Mouse (Mus musculus) hindbrain, embryonic 14.5 days (tissue): Measurements from ENCODE around the gene Dexi. TPM values are rescaled to one million over a fixed set of nuclear protein-coding genes. Genes with fewer than 3 reads are reported as not detected.

Source experiments
- ATAC-seq: fragments of 200-750 bp; cut with Nextera tagmentation; 2 replicates; pipeline ENCODE4 v1.8.0; 2017; ENCODE audit warnings: moderate number of reproducible peaks, mild to moderate bottlenecking, moderate TSS enrichment, moderate library complexity; ENCODE audit not compliant: low FRiP score
- DNase-seq: peaks from one replicate; pipeline ENCODE4 v3.0.0-alpha.2; 2015; ENCODE audit warnings: low spot score
- H3K27ac ChIP-seq: fragments of 300-500 bp; sonication (generic); 2 replicates; pipeline ENCODE4 v1.5.1; 2014; ENCODE audit warnings: mild to moderate bottlenecking, moderate library complexity
- H3K27me3 ChIP-seq: fragments of 300-500 bp; sonication (generic); 2 replicates; pipeline ENCODE4 v1.6.1; 2014; ENCODE audit warnings: mild to moderate bottlenecking, low read length, mixed read lengths; ENCODE audit not compliant: control insufficient read depth, insufficient read depth
- H3K36me3 ChIP-seq: fragments of 300-500 bp; sonication (generic); replicated peaks from 2 replicates; pipeline ENCODE4 v1.6.1; 2014; ENCODE audit not compliant: control insufficient read depth, insufficient read depth
- H3K4me1 ChIP-seq: fragments of 300-500 bp; sonication (generic); replicated peaks from 2 replicates; pipeline ENCODE4 v1.6.1; 2014; ENCODE audit warnings: antibody characterized with exemption, low read length, mixed read lengths; ENCODE audit not compliant: control insufficient read depth, insufficient read depth
- H3K4me2 ChIP-seq: fragments of 300-500 bp; sonication (generic); replicated peaks from 2 replicates; pipeline ENCODE4 v1.6.1; 2014; ENCODE audit warnings: mild to moderate bottlenecking, moderate library complexity
- H3K4me3 ChIP-seq: fragments of 300-500 bp; sonication (generic); replicated peaks from 2 replicates; pipeline ENCODE4 v1.5.1; 2014; ENCODE audit warnings: mild to moderate bottlenecking, low read length
- H3K9ac ChIP-seq: fragments of 300-500 bp; sonication (generic); 2 replicates; pipeline ENCODE4 v1.6.1; 2014
- H3K9me3 ChIP-seq: fragments of 300-500 bp; sonication (generic); 2 replicates; pipeline ENCODE4 v1.6.1; 2016; ENCODE audit warnings: low read length; ENCODE audit not compliant: control insufficient read depth
- WGBS: fragments of 180-500 bp; shearing (Covaris S2); extraction: QIAGEN DNeasy Blood & Tissue Kit; methylation state at CpG from one replicate; pipeline ENCODE4 v1.1.7; 2014; 5-methylcytosine and 5-hydroxymethylcytosine counted together
- polyA plus RNA-seq: library from polyadenylated mRNA; unstranded; fragments of >200 nt; fragmentation: Nextera tagmentation; extraction: Ambion mirVana; gene quantifications from 2 replicates; pipeline ENCODE4 v1.2.1, GENCODE M21; 2014

Gene Dexi
- polyA plus RNA-seq, 1 experiment from 2014 or later = 26.0 TPM

DNA sequence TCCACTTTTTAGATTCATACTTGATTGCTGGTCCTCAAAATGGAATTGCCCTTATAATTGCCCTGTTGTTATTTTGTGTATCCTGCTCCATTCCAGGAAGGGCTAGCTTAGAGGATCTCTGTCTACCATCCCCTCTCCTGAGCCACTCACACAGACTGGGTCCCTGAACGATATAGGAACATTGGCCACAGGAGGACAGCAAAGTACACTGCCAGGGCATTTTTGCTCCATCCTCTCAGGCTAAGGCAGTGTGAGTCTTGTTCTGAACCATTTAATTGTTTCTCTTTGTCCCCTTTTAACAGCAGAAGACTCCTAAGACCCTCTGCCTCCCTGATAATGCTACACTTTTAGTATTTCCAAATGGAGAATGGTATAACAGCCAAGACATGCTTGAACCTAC is 27.9 kb upstream of the Dexi start:
- no peaks in the 10 kb centered on the region for H3K27me3 ChIP-seq
- H3K9ac ChIP-seq = no peak overlapping the region
- 63% methylated on average over 1 of the region's 1 CpGs for WGBS
- no peaks in the 10 kb centered on the region for H3K9me3 ChIP-seq
- H3K4me3 ChIP-seq = no peak overlapping the region
- H3K27ac ChIP-seq = no peak overlapping the region
- peaks cover 81% of the 10 kb centered on the region for H3K36me3 ChIP-seq
- DNase-seq (no peak), ATAC-seq (no peak)
- no peak overlapping the region for H3K4me2 ChIP-seq
- no peaks in the 10 kb centered on the region for H3K4me1 ChIP-seq

DNA sequence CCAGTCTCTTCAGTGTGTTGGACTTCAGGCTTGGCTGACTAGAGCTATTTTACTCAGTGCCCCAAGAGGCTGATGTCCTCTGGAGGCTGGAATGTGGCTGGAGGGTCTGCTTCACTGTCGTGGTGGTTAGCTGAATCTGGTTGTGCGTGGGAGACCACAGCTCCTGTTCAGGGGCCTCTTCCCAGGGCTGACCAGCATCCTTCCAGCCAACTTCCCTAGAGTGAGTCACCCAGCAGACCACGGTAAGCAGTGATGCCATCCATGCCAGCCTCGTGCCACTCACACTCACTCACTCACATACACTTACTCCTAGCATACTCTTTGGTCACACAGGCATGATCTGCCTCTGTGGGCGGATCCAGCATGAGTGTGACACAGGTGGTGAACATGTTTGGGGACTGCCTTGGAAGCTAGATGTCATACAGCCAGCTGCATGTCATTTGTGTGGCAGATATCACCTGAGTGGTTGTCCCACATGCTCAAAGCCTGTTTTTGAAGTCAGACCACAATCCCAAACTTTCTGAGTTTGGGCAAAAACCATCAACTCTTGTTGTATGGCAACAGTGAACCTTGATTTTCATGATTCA is 27.0 kb upstream of the Dexi start:
- H3K4me2 ChIP-seq = no peak overlapping the region
- no peak for ATAC-seq
- H3K27ac ChIP-seq = no peak overlapping the region
- H3K9ac ChIP-seq = no peak overlapping the region
- no peak overlapping the region for H3K4me3 ChIP-seq
- no peaks in the 10 kb centered on the region for H3K9me3 ChIP-seq
- H3K4me1 ChIP-seq = no peaks in the 10 kb centered on the region
- H3K27me3 ChIP-seq = no peaks in the 10 kb centered on the region
- DNase-seq = no peak
- peaks cover 76% of the 10 kb centered on the region for H3K36me3 ChIP-seq
- 87% methylated on average over 5 of the region's 5 CpGs for WGBS

DNA sequence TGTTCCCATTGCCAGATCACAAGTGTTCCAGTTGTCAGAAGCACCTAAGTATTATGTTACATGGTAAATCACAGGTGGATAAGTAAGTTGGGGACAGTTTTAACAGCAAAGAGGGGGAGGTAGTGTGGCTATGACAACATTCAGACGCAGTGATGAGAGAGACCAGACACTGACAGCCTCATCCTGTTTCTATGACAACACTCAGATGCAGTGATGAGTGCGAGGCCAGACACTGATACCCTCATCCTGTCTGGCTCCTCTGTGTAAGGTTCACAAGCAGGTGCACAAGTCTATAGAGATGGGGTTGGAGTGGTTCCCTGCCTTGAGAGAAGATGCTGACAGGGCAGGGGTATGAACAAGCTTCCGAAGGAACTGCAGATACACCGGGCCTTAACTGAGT is 24.3 kb upstream of the Dexi start:
- H3K4me1 ChIP-seq = no peaks in the 10 kb centered on the region
- H3K4me2 ChIP-seq = no peak overlapping the region
- H3K27me3 ChIP-seq = no peaks in the 10 kb centered on the region
- no peak overlapping the region for H3K4me3 ChIP-seq
- no peak overlapping the region for H3K27ac ChIP-seq
- ATAC-seq = no peak
- 88% methylated on average over 4 of the region's 4 CpGs for WGBS
- no peak overlapping the region for H3K9ac ChIP-seq
- no peaks in the 10 kb centered on the region for H3K9me3 ChIP-seq
- H3K36me3 ChIP-seq = peaks cover 70% of the 10 kb centered on the region
- no peak for DNase-seq

DNA sequence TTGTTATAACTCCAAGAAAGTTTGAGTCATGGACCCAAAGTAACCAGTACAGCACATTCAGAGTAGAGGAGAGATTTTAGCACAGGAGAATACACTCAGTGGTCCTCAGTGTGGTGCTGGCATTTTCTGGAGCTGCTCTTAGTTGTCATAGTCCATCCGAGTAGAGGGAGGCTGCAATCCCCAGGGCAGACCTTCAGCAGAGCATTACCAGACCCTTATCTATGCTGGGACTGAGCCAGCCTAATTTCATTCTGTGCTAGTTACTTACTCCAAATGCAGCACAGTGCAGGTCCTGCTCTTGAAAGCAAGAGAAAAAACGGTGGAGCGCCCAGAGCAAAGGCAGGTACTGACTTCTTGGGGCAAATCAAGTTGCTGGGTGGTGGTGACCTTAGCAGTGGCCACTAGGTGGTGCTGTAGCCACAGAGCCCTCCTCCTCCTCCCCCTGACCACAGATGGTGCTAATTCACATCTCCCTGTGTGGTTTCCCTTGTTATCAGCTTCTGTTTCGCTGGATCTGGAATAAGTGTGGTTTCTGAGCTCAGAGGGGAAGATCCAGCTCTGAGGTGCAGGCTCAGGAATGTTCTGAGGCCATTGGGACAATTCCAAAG is 22.5 kb upstream of the Dexi start:
- WGBS = 34% methylated on average over 4 of the region's 4 CpGs
- H3K4me2 ChIP-seq = no peak overlapping the region
- no peak overlapping the region for H3K27ac ChIP-seq
- H3K9me3 ChIP-seq = no peaks in the 10 kb centered on the region
- H3K9ac ChIP-seq = no peak overlapping the region
- H3K4me1 ChIP-seq = no peaks in the 10 kb centered on the region
- H3K36me3 ChIP-seq = peaks cover 69% of the 10 kb centered on the region
- no peaks in the 10 kb centered on the region for H3K27me3 ChIP-seq
- DNase-seq (peak; percentile 75), ATAC-seq (0 out of 2 replicates have a peak, but pooled peaks have one; percentile 64)
- no peak overlapping the region for H3K4me3 ChIP-seq

DNA sequence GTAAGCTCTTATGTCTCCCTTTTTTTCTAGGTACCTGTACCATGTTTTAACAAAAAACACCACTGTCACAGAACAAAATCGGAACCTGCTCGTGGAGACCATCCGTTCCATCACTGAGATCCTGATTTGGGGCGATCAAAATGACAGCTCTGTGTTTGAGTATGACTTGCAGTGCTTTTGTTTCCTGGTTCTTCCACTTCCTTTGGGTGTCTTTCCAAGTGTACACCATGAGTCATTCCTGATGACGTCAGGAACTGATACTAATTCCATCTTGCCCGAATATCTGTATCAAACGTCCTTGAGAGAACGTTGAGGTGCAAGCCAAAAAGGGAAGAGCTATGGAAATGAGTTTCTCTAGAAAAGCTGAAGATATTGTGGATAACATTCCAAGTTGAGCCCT is 17.1 kb upstream of the Dexi start:
- Histone ChIP-seq H3K9ac (no peak overlapping the region), H3K4me1 (no peaks in the 10 kb centered on the region), H3K36me3 (peaks cover 36% of the 10 kb centered on the region), H3K4me2 (no peak overlapping the region), H3K4me3 (no peak overlapping the region), H3K9me3 (no peaks in the 10 kb centered on the region), H3K27ac (no peak overlapping the region), H3K27me3 (no peaks in the 10 kb centered on the region)
- no peak for DNase-seq
- ATAC-seq = no peak
- WGBS = 94% methylated on average over 8 of the region's 8 CpGs

DNA sequence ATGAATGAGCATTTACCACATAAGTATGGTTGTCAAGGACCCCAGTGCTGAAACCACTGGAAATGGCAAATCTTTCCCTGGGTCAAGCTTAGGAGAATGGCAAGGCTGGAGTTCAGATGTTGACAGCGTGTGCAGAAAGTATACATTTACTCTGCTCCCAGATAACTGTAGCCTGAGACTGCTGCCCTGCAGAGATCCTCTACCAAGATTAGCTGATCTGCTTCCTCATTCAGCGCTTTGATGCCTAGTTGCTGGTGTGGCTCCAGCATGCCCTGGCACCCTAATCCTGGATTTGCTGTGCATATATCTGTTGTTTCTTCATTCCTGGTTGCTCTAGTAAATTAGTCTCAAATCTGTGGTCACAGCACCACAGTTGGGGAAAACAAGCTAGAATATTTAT is 11.0 kb upstream of the Dexi start:
- no peaks in the 10 kb centered on the region for H3K27me3 ChIP-seq
- 96% methylated on average over 2 of the region's 2 CpGs for WGBS
- H3K27ac ChIP-seq = no peak overlapping the region
- H3K9ac ChIP-seq = no peak overlapping the region
- DNase-seq = no peak
- no peak overlapping the region for H3K4me3 ChIP-seq
- no peaks in the 10 kb centered on the region; the same call in 1 of the 2 replicates for H3K4me1 ChIP-seq
- H3K4me2 ChIP-seq = no peak overlapping the region
- ATAC-seq = no peak
- H3K9me3 ChIP-seq = no peaks in the 10 kb centered on the region
- H3K36me3 ChIP-seq = no peaks in the 10 kb centered on the region

DNA sequence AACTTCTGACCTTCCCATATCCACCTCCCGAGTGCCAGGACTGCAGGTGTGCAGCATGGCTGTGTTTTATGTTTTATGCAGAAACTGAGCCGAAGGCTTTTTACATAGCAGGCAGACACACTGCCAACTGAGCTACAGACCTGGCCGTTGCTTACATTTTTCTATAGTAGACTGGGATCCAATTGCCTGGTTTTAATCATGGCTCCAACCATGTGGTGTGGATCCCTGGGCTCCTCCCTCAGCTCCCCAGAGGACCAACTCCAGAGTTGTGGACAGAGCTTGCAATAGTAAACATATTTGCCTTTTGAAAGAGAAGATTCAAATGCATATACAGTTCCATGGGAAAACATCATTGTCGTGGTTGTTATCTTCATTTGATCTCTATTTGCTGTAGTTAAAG is 8.7 kb upstream of the Dexi start:
- H3K4me2 ChIP-seq = no peak overlapping the region
- no peak for ATAC-seq

DNA sequence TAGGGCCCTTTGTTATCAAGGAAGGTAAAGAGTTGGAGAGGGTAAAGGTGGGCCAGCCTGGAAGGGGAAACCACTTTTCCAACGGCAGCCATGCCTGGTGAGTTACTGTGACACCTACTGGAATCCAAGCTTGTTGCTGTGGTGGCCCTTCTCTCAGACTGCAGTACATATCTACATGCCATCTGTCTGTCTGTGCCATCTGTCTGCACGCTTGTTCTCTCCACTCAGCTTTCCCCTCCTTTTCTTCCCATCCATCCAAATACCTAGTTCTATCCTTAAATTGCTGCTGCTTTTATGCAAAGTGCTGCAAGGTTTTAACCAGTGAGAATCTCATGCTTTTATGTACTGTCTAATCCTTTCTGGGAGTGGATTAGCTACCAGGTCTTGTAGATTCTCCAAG is 6.7 kb upstream of the Dexi start:
- H3K27ac ChIP-seq = no peak overlapping the region
- H3K4me1 ChIP-seq = peaks cover 13% of the 10 kb centered on the region
- 91% methylated on average over 2 of the region's 2 CpGs for WGBS
- H3K9ac ChIP-seq = no peak overlapping the region
- DNase-seq (no peak), ATAC-seq (no peak)
- H3K4me2 ChIP-seq = no peak overlapping the region
- no peaks in the 10 kb centered on the region for H3K9me3 ChIP-seq
- H3K36me3 ChIP-seq = no peaks in the 10 kb centered on the region
- no peak overlapping the region for H3K4me3 ChIP-seq
- H3K27me3 ChIP-seq = no peaks in the 10 kb centered on the region

More for the DNA sequence above, 8.7 kb upstream of the Dexi start:
- no peak for DNase-seq
- WGBS = 85% methylated on average over 4 of the region's 4 CpGs
- H3K27ac ChIP-seq = no peak overlapping the region
- no peak overlapping the region for H3K9ac ChIP-seq
- peaks cover 4% of the 10 kb centered on the region for H3K4me1 ChIP-seq
- no peak overlapping the region for H3K4me3 ChIP-seq
- H3K36me3 ChIP-seq = no peaks in the 10 kb centered on the region
- H3K9me3 ChIP-seq = no peaks in the 10 kb centered on the region
- no peaks in the 10 kb centered on the region for H3K27me3 ChIP-seq

DNA sequence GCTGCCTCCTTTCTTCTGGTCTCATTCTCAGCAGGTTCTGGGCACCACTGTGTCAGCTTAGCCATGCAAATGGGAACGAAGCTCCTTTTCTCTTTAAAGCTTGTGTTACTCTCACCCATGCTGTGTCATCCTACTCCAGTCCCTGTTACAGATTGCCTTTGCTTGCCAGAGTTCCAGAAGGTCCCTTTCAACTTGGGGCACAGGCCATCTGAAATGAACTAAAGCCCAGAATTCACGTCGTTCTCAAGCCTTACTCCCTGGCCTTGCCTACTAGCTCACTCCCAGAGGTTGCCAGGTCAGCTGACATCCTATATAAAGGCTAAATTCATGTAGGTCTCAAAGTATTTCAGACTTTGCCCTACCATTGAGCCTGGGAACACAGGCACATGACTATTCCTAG is 6.1 kb upstream of the Dexi start:
- Histone ChIP-seq H3K4me2 (no peak overlapping the region), H3K4me3 (no peak overlapping the region), H3K9ac (no peak overlapping the region), H3K27ac (no peak overlapping the region), H3K4me1 (peaks cover 13% of the 10 kb centered on the region), H3K9me3 (no peaks in the 10 kb centered on the region), H3K36me3 (no peaks in the 10 kb centered on the region), H3K27me3 (no peaks in the 10 kb centered on the region)
- WGBS = 59% methylated on average over 3 of the region's 3 CpGs
- DNase-seq = no peak
- ATAC-seq = no peak

DNA sequence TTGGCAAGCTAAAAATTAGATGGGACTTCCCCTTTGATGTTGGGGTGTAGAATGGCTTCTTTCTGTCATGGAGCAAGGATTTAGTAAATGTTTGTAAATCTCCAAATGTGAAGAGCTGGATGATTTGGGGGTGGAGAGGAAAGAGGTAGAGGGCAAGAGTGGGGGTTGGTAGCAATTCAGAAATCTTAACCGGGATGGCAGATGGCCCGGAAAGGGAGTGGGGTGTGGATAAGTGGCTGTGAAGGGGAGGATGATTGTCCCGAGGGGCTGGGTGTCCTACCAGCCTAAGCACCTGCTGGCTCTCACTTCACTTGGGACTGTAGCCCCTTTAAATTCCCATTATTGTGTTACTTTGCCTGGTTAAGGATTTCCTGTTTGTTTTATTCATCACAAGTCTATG is 4.0 kb upstream of the Dexi start:
- DNase-seq = no peak
- no peaks in the 10 kb centered on the region for H3K9me3 ChIP-seq
- peak overlapping the region; percentile 58 for H3K4me2 ChIP-seq
- WGBS = 67% methylated on average over 3 of the region's 3 CpGs
- no peak overlapping the region for H3K27ac ChIP-seq
- H3K36me3 ChIP-seq = no peaks in the 10 kb centered on the region
- H3K9ac ChIP-seq = no peak overlapping the region
- no peak for ATAC-seq
- no peaks in the 10 kb centered on the region for H3K27me3 ChIP-seq
- peaks cover 16% of the 10 kb centered on the region for H3K4me1 ChIP-seq
- no peak overlapping the region for H3K4me3 ChIP-seq
